Mouse (Mus musculus): ENCODE results near the gene Olfr27.

Olfr27 gene

GRCm38 (mm10) chr9:39127831-39128230 is at the start of gene Olfr27:
Gene Olfr27 (plus strand): TSS chr9:39128131.
- no peak for DNase-seq (ENCODE audit: low read depth, low spot score)

- DNase-seq (ENCODE audit: low read depth, low spot score), result no peak
Measured at GRCm38 (mm10) chr9:39078787-39079186, 49.1 kb upstream of the Olfr27 start, which contains the start of gene Olfr938. Gene Olfr938 (minus strand): TSS chr9:39078887.

DNA sequence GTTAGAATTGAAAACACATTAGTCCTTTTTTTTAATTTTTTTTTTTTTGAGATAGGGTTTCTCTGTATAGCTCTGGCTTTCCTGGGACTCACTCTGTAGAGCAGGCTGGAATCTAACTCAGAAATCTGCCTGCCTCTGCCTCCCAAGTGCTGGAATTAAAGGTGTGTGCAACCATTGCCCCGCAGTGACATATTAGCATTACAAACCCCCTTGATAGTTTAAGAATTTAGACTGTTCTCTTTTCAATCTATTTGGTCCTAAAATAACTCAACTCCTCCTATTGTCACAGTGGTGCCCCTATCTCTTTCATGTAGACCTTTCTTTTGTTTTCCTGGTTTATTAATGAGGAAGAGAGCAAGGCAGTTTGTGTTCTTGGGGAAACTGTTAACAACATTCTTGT is 605 bp upstream of the Olfr27 start:
- DNase-seq (ENCODE audit: low read depth, low spot score), result no peak

DNA sequence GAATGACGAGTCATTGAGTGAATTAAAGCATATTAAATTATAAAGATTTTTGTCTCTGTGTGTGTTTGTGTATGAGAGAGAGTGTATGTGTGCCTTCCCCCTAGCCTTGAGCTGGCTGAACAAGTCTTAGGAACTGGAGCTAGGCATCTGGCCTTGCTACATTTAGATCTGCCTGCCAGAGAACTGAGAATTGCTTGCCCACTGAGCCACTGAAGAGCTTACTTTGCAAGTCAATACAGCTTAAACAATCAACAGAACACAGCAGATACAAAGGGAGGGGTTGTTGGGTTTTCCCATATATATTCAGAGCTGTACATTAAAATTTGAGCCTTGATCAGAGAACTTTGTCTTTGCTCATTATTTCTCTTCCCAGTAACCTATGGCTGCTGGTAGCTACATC is 24.5 kb downstream of the Olfr27 start:
- no peak for DNase-seq (ENCODE audit: low read depth, low spot score)

- no peak for DNase-seq (ENCODE audit: low read depth, low spot score)
Measured at GRCm38 (mm10) chr9:39166004-39166403, 38.1 kb downstream of the Olfr27 start, which contains the start of gene Olfr943. Gene Olfr943 (plus strand): TSS chr9:39166304.

Measured in telencephalon, adult 2 months (tissue).